Mouse (Mus musculus) kidney, embryonic 14.5 days (tissue): ENCODE measurements around the gene AB124611. TPM values are rescaled to one million over a fixed set of nuclear protein-coding genes. Genes with fewer than 3 reads are reported as not detected.

Experiments used
- ATAC-seq: fragments of 200-750 bp; cut with Nextera tagmentation; 2 replicates; pipeline ENCODE4 v1.8.0; 2017; ENCODE audit warnings: moderate number of reproducible peaks, mild to moderate bottlenecking, moderate TSS enrichment, moderate library complexity; ENCODE audit not compliant: low FRiP score, low TSS enrichment
- H3K27ac ChIP-seq: fragments of 300-500 bp; sonication (generic); 2 replicates; pipeline ENCODE4 v1.5.1; 2014; ENCODE audit warnings: low read depth, mild to moderate bottlenecking, low read length, moderate library complexity, mixed read lengths
- H3K27me3 ChIP-seq: fragments of 300-500 bp; sonication (generic); 2 replicates; pipeline ENCODE4 v1.6.1; 2014; ENCODE audit warnings: mild to moderate bottlenecking, low read length; ENCODE audit not compliant: control insufficient read depth, insufficient read depth
- H3K36me3 ChIP-seq: fragments of 300-500 bp; sonication (generic); 2 replicates; pipeline ENCODE4 v1.6.1; 2014; ENCODE audit warnings: low read length, mixed read lengths; ENCODE audit not compliant: control insufficient read depth, insufficient read depth
- H3K4me1 ChIP-seq: fragments of 300-500 bp; sonication (generic); 2 replicates; pipeline ENCODE4 v1.6.1; 2014; ENCODE audit warnings: low read length, mixed read lengths; ENCODE audit not compliant: control insufficient read depth, insufficient read depth
- H3K4me2 ChIP-seq: fragments of 300-500 bp; sonication (generic); replicated peaks from 2 replicates; pipeline ENCODE4 v1.6.1; 2014; ENCODE audit warnings: low read depth, mild to moderate bottlenecking, low read length
- H3K4me3 ChIP-seq: fragments of 300-500 bp; sonication (generic); 2 replicates; pipeline ENCODE4 v1.5.1; 2014; ENCODE audit warnings: mild to moderate bottlenecking, low read length
- H3K9ac ChIP-seq: fragments of 300-500 bp; sonication (generic); 2 replicates; pipeline ENCODE4 v1.6.1; 2014; ENCODE audit warnings: low read depth, mild to moderate bottlenecking, low read length, moderate library complexity
- H3K9me3 ChIP-seq: fragments of 300-500 bp; sonication (generic); 2 replicates; pipeline ENCODE4 v1.6.1; 2016; ENCODE audit warnings: low read length; ENCODE audit not compliant: control insufficient read depth
- WGBS: fragments of 180-500 bp; shearing (Covaris S2); extraction: QIAGEN DNeasy Blood & Tissue Kit; methylation state at CpG from one replicate; pipeline ENCODE4 v1.1.7; 2014; 5-methylcytosine and 5-hydroxymethylcytosine counted together
- polyA plus RNA-seq: library from polyadenylated mRNA; unstranded; fragments of >200 nt; fragmentation: Nextera tagmentation; extraction: Ambion mirVana; gene quantifications from 2 replicates; pipeline ENCODE4 v1.2.1, GENCODE M21; 2014

AB124611 gene
- polyA plus RNA-seq, 1 experiment from 2014 or later: 4.8 TPM

DNA sequence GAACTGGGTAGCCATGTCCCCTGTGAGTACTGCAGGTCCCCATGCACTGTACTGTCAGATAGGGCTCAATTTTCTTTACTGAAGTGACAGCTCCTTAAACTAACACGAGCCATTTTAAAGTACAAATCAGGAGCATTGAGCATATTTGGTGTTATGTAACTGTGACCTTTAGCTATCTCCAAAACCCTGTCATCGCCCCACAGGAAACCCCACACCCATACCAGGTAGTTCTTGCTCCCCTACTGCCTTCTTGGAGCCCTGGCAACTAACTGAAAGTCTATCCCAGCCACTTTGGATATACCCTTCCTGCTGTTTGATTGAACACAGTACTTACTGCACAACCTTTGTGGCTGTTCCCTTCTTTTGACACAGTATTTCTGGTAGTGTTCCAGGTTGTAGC is 41.1 kb downstream of the AB124611 start:
- no peaks in the 10 kb centered on the region for H3K9me3 ChIP-seq
- 80% methylated on average over 2 of the region's 2 CpGs for WGBS
- no peak overlapping the region for H3K4me3 ChIP-seq
- no peaks in the 10 kb centered on the region for H3K27me3 ChIP-seq
- ATAC-seq: no peak
- H3K36me3 ChIP-seq: peaks cover 33% of the 10 kb centered on the region
- no peaks in the 10 kb centered on the region for H3K4me1 ChIP-seq
- no peak overlapping the region for H3K9ac ChIP-seq
- H3K27ac ChIP-seq: no peak overlapping the region
- H3K4me2 ChIP-seq: no peak overlapping the region

DNA sequence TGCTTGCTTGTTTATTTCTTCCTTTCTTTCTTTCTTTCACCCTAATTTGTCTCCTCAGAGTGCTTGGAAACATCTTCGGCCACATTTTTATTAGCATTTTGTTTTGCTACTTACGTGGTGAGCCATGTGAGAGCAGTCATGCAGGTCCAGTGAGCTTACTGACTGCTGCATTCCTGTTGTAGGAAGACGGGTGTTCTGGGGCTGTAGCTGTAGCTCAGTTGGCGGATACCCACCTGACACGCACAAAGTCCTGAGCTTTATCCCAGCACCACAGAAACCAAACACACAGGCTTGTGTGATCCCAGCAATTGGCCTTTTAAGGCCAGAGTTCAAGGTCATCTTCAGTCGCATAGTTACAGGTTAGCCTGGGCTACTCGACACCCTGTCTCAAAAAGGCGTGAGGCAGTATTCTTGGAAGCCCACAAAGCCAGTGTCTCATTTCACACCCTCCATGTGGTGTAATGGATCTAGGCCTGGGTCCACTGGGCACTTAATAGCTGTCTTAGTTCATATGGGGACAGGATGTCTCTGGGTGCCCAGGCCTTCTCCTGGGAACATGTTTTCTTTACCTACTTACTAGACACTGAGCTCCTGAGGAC is 42.8 kb downstream of the AB124611 start:
- Histone ChIP-seq H3K4me2 (no peak overlapping the region), H3K4me3 (no peak overlapping the region), H3K9me3 (no peaks in the 10 kb centered on the region), H3K36me3 (peaks cover 48% of the 10 kb centered on the region), H3K4me1 (no peaks in the 10 kb centered on the region), H3K27ac (no peak overlapping the region), H3K9ac (no peak overlapping the region), H3K27me3 (no peaks in the 10 kb centered on the region)
- 62% methylated on average over 8 of the region's 8 CpGs for WGBS
- no peak; the same call in 1 of the 2 replicates for ATAC-seq

GRCm38 (mm10) chr9:21574012-21574801 is 48.2 kb downstream of the AB124611 start:
- 89% methylated on average over 8 of the region's 8 CpGs for WGBS
- peaks cover 95% of the 10 kb centered on the region for H3K36me3 ChIP-seq
- no peaks in the 10 kb centered on the region for H3K27me3 ChIP-seq
- ATAC-seq: no peak
- no peak overlapping the region for H3K4me3 ChIP-seq
- H3K4me1 ChIP-seq: no peaks in the 10 kb centered on the region
- H3K27ac ChIP-seq: no peak overlapping the region
- H3K9me3 ChIP-seq: no peaks in the 10 kb centered on the region
- no peak overlapping the region for H3K9ac ChIP-seq
- no peak overlapping the region for H3K4me2 ChIP-seq

GRCm38 (mm10) chr9:21575253-21575652 is 49.3 kb downstream of the AB124611 start:
- no peaks in the 10 kb centered on the region for H3K9me3 ChIP-seq
- no peaks in the 10 kb centered on the region for H3K27me3 ChIP-seq
- no peak overlapping the region for H3K4me2 ChIP-seq
- WGBS: 92% methylated on average over 10 of the region's 10 CpGs
- ATAC-seq: no peak
- H3K4me3 ChIP-seq: no peak overlapping the region
- H3K36me3 ChIP-seq: peaks cover 95% of the 10 kb centered on the region
- H3K4me1 ChIP-seq: no peaks in the 10 kb centered on the region
- no peak overlapping the region for H3K27ac ChIP-seq
- no peak overlapping the region for H3K9ac ChIP-seq

GRCm38 (mm10) chr9:21576286-21576685 is 50.3 kb downstream of the AB124611 start:
- H3K36me3 ChIP-seq: peaks cover 96% of the 10 kb centered on the region
- H3K4me3 ChIP-seq: no peak overlapping the region
- H3K27me3 ChIP-seq: no peaks in the 10 kb centered on the region
- no peaks in the 10 kb centered on the region for H3K4me1 ChIP-seq
- no peak for ATAC-seq
- no peaks in the 10 kb centered on the region for H3K9me3 ChIP-seq
- WGBS: 100% methylated on average over 1 of the region's 1 CpGs
- no peak overlapping the region for H3K27ac ChIP-seq
- H3K9ac ChIP-seq: no peak overlapping the region
- no peak overlapping the region for H3K4me2 ChIP-seq

GRCm38 (mm10) chr9:21578226-21578625 is 52.2 kb downstream of the AB124611 start:
- Histone ChIP-seq H3K9me3 (no peaks in the 10 kb centered on the region), H3K36me3 (peaks cover 96% of the 10 kb centered on the region)

GRCm38 (mm10) chr9:21585401-21585800 is 59.4 kb downstream of the AB124611 start:
- WGBS: 86% methylated on average over 1 of the region's 1 CpGs
- H3K36me3 ChIP-seq: peaks cover 95% of the 10 kb centered on the region

More at GRCm38 (mm10) chr9:21578226-21578625, 52.2 kb downstream of the AB124611 start:
- Histone ChIP-seq H3K4me2 (no peak overlapping the region), H3K27ac (no peak overlapping the region), H3K9ac (no peak overlapping the region), H3K27me3 (no peaks in the 10 kb centered on the region), H3K4me3 (no peak overlapping the region), H3K4me1 (no peaks in the 10 kb centered on the region)
- WGBS: 86% methylated on average over 3 of the region's 3 CpGs
- no peak for ATAC-seq

DNA sequence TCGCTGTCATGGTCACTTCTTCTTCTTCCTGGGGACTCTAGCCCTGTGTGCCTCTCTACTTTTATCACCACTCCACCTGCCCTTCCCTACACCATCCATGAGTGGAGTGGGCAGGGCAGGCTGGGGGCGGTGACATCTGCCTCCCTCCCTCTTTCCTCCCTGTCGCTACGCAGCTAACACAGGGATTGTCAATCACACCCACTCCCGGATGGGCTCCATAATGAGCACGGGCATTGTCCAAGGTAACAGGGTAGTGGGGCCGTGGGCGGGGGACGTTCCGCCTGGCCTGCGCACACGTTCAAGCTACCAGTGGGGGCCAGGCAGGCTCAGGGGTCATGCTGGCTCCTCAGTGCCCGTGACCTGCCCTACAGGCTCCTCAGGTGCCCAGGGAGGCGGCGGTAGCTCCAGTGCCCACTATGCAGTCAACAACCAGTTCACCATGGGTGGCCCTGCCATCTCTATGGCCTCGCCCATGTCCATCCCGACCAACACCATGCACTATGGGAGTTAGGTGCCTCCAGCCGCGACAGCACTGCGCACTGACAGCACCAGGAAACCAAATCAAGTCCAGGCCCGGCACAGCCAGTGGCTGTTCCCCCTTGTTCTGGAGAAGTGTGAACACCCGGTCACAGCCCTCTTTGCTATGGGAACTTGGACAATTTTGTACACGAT is 61.8 kb downstream of the AB124611 start:
- Histone ChIP-seq H3K27me3 (no peaks in the 10 kb centered on the region), H3K9me3 (no peaks in the 10 kb centered on the region), H3K4me1 (peaks cover 7% of the 10 kb centered on the region), H3K9ac (no peak overlapping the region), H3K36me3 (peaks cover 77% of the 10 kb centered on the region), H3K4me2 (no peak overlapping the region), H3K4me3 (no peak overlapping the region), H3K27ac (no peak overlapping the region)
- 86% methylated on average over 23 of the region's 23 CpGs for WGBS
- ATAC-seq: no peak

More at GRCm38 (mm10) chr9:21585401-21585800, 59.4 kb downstream of the AB124611 start:
- Histone ChIP-seq H3K27ac (no peak overlapping the region), H3K4me1 (no peaks in the 10 kb centered on the region), H3K27me3 (no peaks in the 10 kb centered on the region), H3K4me2 (no peak overlapping the region), H3K9me3 (no peaks in the 10 kb centered on the region), H3K4me3 (no peak overlapping the region), H3K9ac (no peak overlapping the region)
- ATAC-seq: no peak

- 83% methylated on average over 8 of the region's 8 CpGs for WGBS
- no peak for ATAC-seq
- H3K9me3 ChIP-seq: no peaks in the 10 kb centered on the region
These were observed 62.4 kb downstream of the AB124611 start for GRCm38 (mm10) chr9:21588350-21588749.

More at GRCm38 (mm10) chr9:21588350-21588749, 62.4 kb downstream of the AB124611 start:
- Histone ChIP-seq H3K27ac (no peak overlapping the region), H3K9ac (no peak overlapping the region), H3K4me1 (peaks cover 7% of the 10 kb centered on the region), H3K4me2 (no peak overlapping the region), H3K36me3 (peaks cover 71% of the 10 kb centered on the region), H3K4me3 (no peak overlapping the region), H3K27me3 (no peaks in the 10 kb centered on the region)
